Mouse (Mus musculus): ENCODE measurements around the gene Ctsk.

DNA sequence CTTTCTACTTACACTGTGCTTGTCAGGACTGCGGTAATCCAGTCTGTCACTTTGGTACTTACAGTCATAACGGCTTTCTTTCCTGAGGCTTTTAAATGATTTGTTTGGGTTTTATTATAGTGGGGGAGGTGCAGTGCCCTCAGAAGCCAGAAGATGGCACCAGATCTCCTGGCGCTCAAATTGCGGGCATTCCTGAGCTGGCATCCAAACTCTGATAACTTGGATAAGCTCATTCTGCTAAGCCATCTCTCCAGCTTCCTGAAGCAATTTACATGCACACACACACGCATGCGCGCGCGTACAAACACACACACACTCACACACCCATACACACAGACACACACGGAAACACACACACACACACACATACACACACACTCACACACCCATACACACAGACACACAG is 18.4 kb downstream of the Ctsk start:
- no peak for TF ChIP-seq POLR2A (IDR thresholded peaks at IDR 0.05; ENCODE audit: insufficient read length, low read depth)
- no peak for TF ChIP-seq MYOD1 (IDR thresholded peaks at IDR 0.05; ENCODE audit: control insufficient read depth in 1 of 3, insufficient read length in 2 of 3, low read depth in 2 of 3)
- no peak for TF ChIP-seq TCF12 (IDR thresholded peaks at IDR 0.05; ENCODE audit: insufficient read depth, poor library complexity, severe bottlenecking)
- TF ChIP-seq MAX (IDR thresholded peaks at IDR 0.05; ENCODE audit: low read depth): no peak
- TF ChIP-seq E2F4 (IDR thresholded peaks at IDR 0.05; ENCODE audit: insufficient read depth): no peak
- TF ChIP-seq SRF (IDR thresholded peaks at IDR 0.05; ENCODE audit: control insufficient read depth, insufficient read length, low read depth): no peak
- TF ChIP-seq CEBPB (IDR thresholded peaks at IDR 0.05; ENCODE audit: insufficient read depth, poor library complexity, severe bottlenecking): no peak
